Mouse (Mus musculus) neutrophil, adult 5-6 weeks (primary cell): ENCODE results near the gene Coq8b. TPM values are rescaled to one million over a fixed set of nuclear protein-coding genes. Genes with fewer than 3 reads are reported as not detected.

Experiments
- ATAC-seq: fragments of 151-379, 151-347 bp; 2 replicates; pipeline ENCODE4 v1.8.0; 2017; ENCODE audit warnings: mild to moderate bottlenecking, moderate TSS enrichment; ENCODE audit not compliant: insufficient number of reproducible peaks, poor library complexity, low FRiP score, severe bottlenecking; ENCODE audit errors: extremely low read depth
- total RNA-seq: library from RNA; stranded (forward); fragments of 200-1000 nt; gene quantifications from 2 replicates; pipeline ENCODE4 v1.2.3, GENCODE M21; 2017

The Coq8b gene
- total RNA-seq, 1 experiment from 2014 or later, result 32.5 TPM

- no peak for ATAC-seq
Observed at GRCm38 (mm10) chr7:27259771-27260170, 26.9 kb downstream of the Coq8b start.

- ATAC-seq, result no peak
Observed at GRCm38 (mm10) chr7:27260856-27261255, 28.0 kb downstream of the Coq8b start.

GRCm38 (mm10) chr7:27261888-27262287 is 29.1 kb downstream of the Coq8b start:
- no peak for ATAC-seq

GRCm38 (mm10) chr7:27264761-27265160 is 31.9 kb downstream of the Coq8b start:
- ATAC-seq, result no peak

- no peak for ATAC-seq
Observed at GRCm38 (mm10) chr7:27266515-27267128, 33.8 kb downstream of the Coq8b start.

- ATAC-seq, result no peak
Observed at GRCm38 (mm10) chr7:27271423-27271822, 38.6 kb downstream of the Coq8b start.

GRCm38 (mm10) chr7:27273739-27274351 is 41.0 kb downstream of the Coq8b start:
- no peak for ATAC-seq

- no peak for ATAC-seq
Observed at GRCm38 (mm10) chr7:27274916-27275315, 42.1 kb downstream of the Coq8b start.

GRCm38 (mm10) chr7:27276021-27276420 is 43.2 kb downstream of the Coq8b start:
- ATAC-seq, result no peak

GRCm38 (mm10) chr7:27277191-27277590 is 44.4 kb downstream of the Coq8b start:
- no peak for ATAC-seq

GRCm38 (mm10) chr7:27281717-27282116 is 48.9 kb downstream of the Coq8b start:
- no peak for ATAC-seq

- ATAC-seq, result no peak
Observed at GRCm38 (mm10) chr7:27282225-27282624, 49.4 kb downstream of the Coq8b start.

- peak; percentile 39; the same call in 1 of the 2 replicates for ATAC-seq
Observed at GRCm38 (mm10) chr7:27284865-27285697, 52.3 kb downstream of the Coq8b start.

GRCm38 (mm10) chr7:27285698-27286066 is 52.9 kb downstream of the Coq8b start:
- peak; percentile 53; the same call in 1 of the 2 replicates for ATAC-seq

- no peak for ATAC-seq
Observed at GRCm38 (mm10) chr7:27288732-27289131, 55.9 kb downstream of the Coq8b start.

GRCm38 (mm10) chr7:27290555-27290954 is 57.7 kb downstream of the Coq8b start:
- ATAC-seq, result no peak

- ATAC-seq, result no peak
Observed at GRCm38 (mm10) chr7:27291795-27292466, 59.1 kb downstream of the Coq8b start.

GRCm38 (mm10) chr7:27295956-27296355 is 63.1 kb downstream of the Coq8b start:
- ATAC-seq, result no peak

GRCm38 (mm10) chr7:27296518-27296917 is 63.7 kb downstream of the Coq8b start:
- no peak for ATAC-seq
